Mouse (Mus musculus) forebrain, embryonic 13.5 days (tissue): ENCODE data around the gene Arl6ip1. TPM values are rescaled to one million over a fixed set of nuclear protein-coding genes. Genes with fewer than 3 reads are reported as not detected.

Source experiments
- ATAC-seq: fragments of 200-750 bp; cut with Nextera tagmentation; 2 replicates; pipeline ENCODE4 v1.8.0; 2017
- H3K27ac ChIP-seq: fragments of 300-500 bp; sonication (generic); 2 replicates; pipeline ENCODE4 v1.5.1; 2015; ENCODE audit warnings: inconsistent platforms, mild to moderate bottlenecking, moderate library complexity
- H3K27me3 ChIP-seq: fragments of 300-500 bp; sonication (generic); 2 replicates; pipeline ENCODE4 v1.6.1; 2015; ENCODE audit warnings: mild to moderate bottlenecking, inconsistent platforms
- H3K36me3 ChIP-seq: fragments of 300-500 bp; sonication (generic); 2 replicates; pipeline ENCODE4 v1.6.1; 2015; ENCODE audit warnings: mild to moderate bottlenecking, inconsistent platforms; ENCODE audit not compliant: poor library complexity, severe bottlenecking
- H3K4me1 ChIP-seq: fragments of 300-500 bp; sonication (generic); 2 replicates; pipeline ENCODE4 v1.6.1; 2015; ENCODE audit warnings: inconsistent platforms
- H3K4me2 ChIP-seq: fragments of 300-500 bp; sonication (generic); 2 replicates; pipeline ENCODE4 v1.6.1; 2015; ENCODE audit warnings: inconsistent platforms, mild to moderate bottlenecking, moderate library complexity
- H3K4me3 ChIP-seq: fragments of 300-500 bp; sonication (generic); 2 replicates; pipeline ENCODE4 v1.5.1; 2015; ENCODE audit warnings: mild to moderate bottlenecking, inconsistent platforms
- H3K9ac ChIP-seq: fragments of 300-500 bp; sonication (generic); 2 replicates; pipeline ENCODE4 v1.6.1; 2015; ENCODE audit warnings: mild to moderate bottlenecking, inconsistent platforms
- H3K9me3 ChIP-seq: fragments of 300-500 bp; sonication (generic); replicated peaks from 2 replicates; pipeline ENCODE4 v1.6.1; 2016; ENCODE audit warnings: inconsistent platforms
- WGBS: fragments of 180-500 bp; shearing (Covaris S2); methylation state at CpG from one replicate; pipeline ENCODE4 v1.1.7; 2015; 5-methylcytosine and 5-hydroxymethylcytosine counted together
- polyA plus RNA-seq: library from polyadenylated mRNA; unstranded; fragments of >200 nt; fragmentation: Nextera tagmentation; extraction: Ambion mirVana; gene quantifications from 2 replicates; pipeline ENCODE4 v1.2.1, GENCODE M21; 2015

The Arl6ip1 gene
- polyA plus RNA-seq, 1 experiment from 2014 or later: 753 TPM

DNA sequence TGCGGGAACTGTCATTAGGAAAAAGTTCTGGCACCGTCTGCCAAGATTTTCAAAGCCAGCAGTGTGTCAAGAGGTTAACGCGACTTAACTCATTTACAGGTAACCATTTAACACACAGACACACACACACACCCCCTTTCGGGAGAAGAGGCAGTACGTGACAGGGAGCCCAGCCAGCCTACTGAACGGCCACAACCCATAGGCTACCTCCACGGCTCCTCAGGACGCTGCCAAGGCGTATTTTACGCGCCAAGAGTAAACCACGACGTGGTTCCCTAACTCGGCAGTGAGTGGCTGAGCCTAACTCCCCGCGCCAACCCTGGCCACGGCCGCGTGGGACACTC lies 14.0 kb downstream of the Arl6ip1 start:
- Histone ChIP-seq H3K27ac (peak overlapping the region; percentile 87), H3K4me1 (peaks cover 54% of the 10 kb centered on the region), H3K27me3 (no peaks in the 10 kb centered on the region), H3K9ac (peak overlapping the region; percentile 99), H3K4me2 (peak overlapping the region; percentile 97), H3K36me3 (peaks cover 70% of the 10 kb centered on the region), H3K4me3 (peak overlapping the region; percentile 96), H3K9me3 (no peaks in the 10 kb centered on the region)
- 0% methylated on average over 20 of the region's 20 CpGs for WGBS
- peak; percentile 61; the same call in 1 of the 2 replicates for ATAC-seq

DNA sequence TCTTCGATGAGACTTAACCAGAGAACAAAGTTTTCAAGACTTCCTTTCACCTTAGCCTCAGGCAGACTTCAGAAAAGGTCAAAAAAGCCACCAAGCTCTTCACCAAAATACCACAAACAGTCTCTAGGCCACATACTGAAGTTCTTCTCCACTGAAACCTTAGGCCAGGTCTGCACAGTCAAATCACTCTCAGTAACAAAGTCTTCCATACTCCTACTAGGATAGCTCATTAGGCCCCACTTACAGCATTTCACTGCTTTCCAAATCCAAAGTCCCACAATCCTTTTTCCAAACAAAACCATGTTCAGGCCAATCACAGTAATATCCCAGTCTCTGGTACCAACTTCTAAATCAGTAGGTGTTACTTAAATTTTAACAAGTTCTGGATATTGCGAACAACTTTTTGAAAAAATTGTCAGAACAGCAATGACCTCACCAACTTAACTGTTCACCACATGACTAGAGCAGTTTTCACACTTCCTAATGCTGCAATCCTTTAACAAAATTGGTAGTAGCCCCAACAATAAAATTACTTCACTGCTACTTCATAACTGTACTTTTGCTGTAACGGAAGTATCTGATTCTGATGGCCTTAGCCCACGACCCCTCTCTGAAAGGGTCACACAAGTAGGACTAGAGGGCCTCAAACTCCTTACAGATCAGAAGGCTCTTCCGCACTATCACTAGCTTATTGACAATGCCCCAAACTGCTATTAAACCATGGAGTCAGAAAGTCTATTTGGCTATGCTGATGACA lies 15.7 kb downstream of the Arl6ip1 start:
- Histone ChIP-seq H3K36me3 (peaks cover 70% of the 10 kb centered on the region), H3K27me3 (no peaks in the 10 kb centered on the region), H3K4me2 (peak overlapping the region; percentile 97), H3K4me1 (peaks cover 59% of the 10 kb centered on the region), H3K9me3 (no peaks in the 10 kb centered on the region), H3K27ac (no peak overlapping the region), H3K9ac (peak overlapping the region; percentile 99), H3K4me3 (peak overlapping the region; percentile 96)
- WGBS: 77% methylated on average over 5 of the region's 5 CpGs
- no peak for ATAC-seq

GRCm38 (mm10) chr7:118111128-118111527 lies 18.3 kb downstream of the Arl6ip1 start:
- no peaks in the 10 kb centered on the region for H3K27me3 ChIP-seq
- WGBS: 84% methylated on average over 3 of the region's 3 CpGs
- peak overlapping the region; percentile 7; the same call in 1 of the 2 replicates for H3K4me3 ChIP-seq
- H3K4me1 ChIP-seq: peaks cover 53% of the 10 kb centered on the region
- H3K4me2 ChIP-seq: peak overlapping the region; percentile 97
- no peaks in the 10 kb centered on the region for H3K9me3 ChIP-seq
- H3K27ac ChIP-seq: no peak overlapping the region
- 0 out of 2 replicates have a peak overlapping the region, but pooled peaks have one; percentile 18 for H3K9ac ChIP-seq
- H3K36me3 ChIP-seq: peaks cover 84% of the 10 kb centered on the region
- ATAC-seq: no peak

GRCm38 (mm10) chr7:118107671-118108070 lies 21.8 kb downstream of the Arl6ip1 start:
- H3K27me3 ChIP-seq: no peaks in the 10 kb centered on the region
- no peaks in the 10 kb centered on the region for H3K9me3 ChIP-seq
- no peak overlapping the region for H3K27ac ChIP-seq
- H3K9ac ChIP-seq: no peak overlapping the region
- peaks cover 82% of the 10 kb centered on the region for H3K36me3 ChIP-seq
- no peak overlapping the region for H3K4me3 ChIP-seq
- ATAC-seq: no peak
- no peak overlapping the region for H3K4me2 ChIP-seq
- peaks cover 26% of the 10 kb centered on the region for H3K4me1 ChIP-seq
- 78% methylated on average over 1 of the region's 1 CpGs for WGBS

- no peak for ATAC-seq
- Histone ChIP-seq H3K4me3 (no peak overlapping the region), H3K36me3 (peaks cover 51% of the 10 kb centered on the region), H3K4me2 (no peak overlapping the region), H3K4me1 (no peaks in the 10 kb centered on the region), H3K9me3 (no peaks in the 10 kb centered on the region), H3K27me3 (no peaks in the 10 kb centered on the region), H3K9ac (no peak overlapping the region), H3K27ac (no peak overlapping the region)
- WGBS: 80% methylated on average over 5 of the region's 5 CpGs
Observed at GRCm38 (mm10) chr7:118104458-118105052, 24.9 kb downstream of the Arl6ip1 start.

GRCm38 (mm10) chr7:118103462-118104379 lies 25.7 kb downstream of the Arl6ip1 start:
- Histone ChIP-seq H3K27ac (0 out of 2 replicates have a peak overlapping the region, but pooled peaks have one; percentile 15), H3K4me2 (no peak overlapping the region), H3K9ac (no peak overlapping the region), H3K4me1 (no peaks in the 10 kb centered on the region), H3K27me3 (no peaks in the 10 kb centered on the region), H3K9me3 (no peaks in the 10 kb centered on the region), H3K4me3 (no peak overlapping the region), H3K36me3 (peaks cover 43% of the 10 kb centered on the region)
- 0 out of 2 replicates have a peak, but pooled peaks have one; percentile 16 for ATAC-seq
- 44% methylated on average over 5 of the region's 5 CpGs for WGBS

DNA sequence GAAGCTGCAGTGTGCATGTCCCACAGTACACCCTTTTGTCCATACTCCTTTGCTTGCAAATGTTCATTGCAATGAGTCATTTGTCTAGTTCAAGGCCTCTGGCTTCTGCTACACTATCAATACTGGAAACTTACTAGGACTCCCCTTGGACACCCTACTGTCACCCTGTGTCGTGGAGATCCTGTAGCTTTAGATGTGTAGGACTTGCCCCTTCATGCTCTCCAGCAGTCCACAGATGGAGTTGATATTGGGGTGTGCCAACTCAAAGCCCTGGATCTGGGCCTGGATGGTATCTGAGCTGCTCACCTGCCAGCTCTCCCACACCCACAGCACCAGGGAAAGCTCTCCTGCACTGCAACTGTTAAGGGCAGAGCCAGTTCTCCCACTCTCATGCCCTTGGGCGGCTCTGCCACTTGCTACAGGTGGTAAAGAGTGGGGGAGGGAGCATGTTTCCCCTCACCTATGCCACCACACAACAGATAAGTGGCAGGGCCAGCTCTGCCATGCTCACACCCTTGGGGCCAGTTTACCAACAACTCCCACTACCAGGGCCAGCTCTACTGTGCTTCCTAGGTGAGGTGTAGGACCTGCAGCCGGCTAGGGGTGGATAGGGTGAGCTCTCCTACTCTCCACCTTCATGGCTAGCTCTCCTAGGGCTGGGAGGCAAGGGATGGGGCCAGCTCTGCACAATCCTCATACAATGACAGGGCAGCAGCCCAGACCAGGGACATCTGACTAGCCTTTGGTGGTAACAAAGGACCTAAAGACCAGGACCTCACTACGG lies 26.6 kb downstream of the Arl6ip1 start:
- WGBS: 47% methylated on average over 4 of the region's 4 CpGs
- H3K27ac ChIP-seq: no peak overlapping the region

DNA sequence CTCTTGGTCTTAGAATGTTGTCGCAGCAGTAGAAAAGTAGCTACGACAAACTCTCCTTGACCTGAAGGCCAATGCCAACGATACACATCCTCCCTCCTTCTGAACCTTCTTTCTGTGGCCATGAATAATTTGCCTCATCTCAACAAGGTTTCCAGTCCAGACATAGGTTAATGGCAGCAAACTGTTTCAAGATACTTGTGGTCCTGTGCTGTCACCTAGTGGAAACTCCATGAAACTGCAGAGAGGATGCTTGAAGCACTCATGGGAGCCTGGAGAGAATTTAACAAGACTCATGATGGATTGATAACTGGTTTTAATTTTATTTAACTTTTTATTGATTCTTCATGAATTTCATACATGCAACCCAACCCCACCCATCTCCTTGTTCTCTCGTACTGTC lies 27.2 kb downstream of the Arl6ip1 start:
- H3K4me1 ChIP-seq: no peaks in the 10 kb centered on the region
- H3K4me2 ChIP-seq: no peak overlapping the region
- H3K4me3 ChIP-seq: no peak overlapping the region
- no peaks in the 10 kb centered on the region for H3K27me3 ChIP-seq
- WGBS: 39% methylated on average over 4 of the region's 4 CpGs
- H3K27ac ChIP-seq: no peak overlapping the region
- H3K36me3 ChIP-seq: peaks cover 28% of the 10 kb centered on the region
- no peak overlapping the region for H3K9ac ChIP-seq
- ATAC-seq: peak; percentile 51
- no peaks in the 10 kb centered on the region for H3K9me3 ChIP-seq

More for the DNA sequence above, 26.6 kb downstream of the Arl6ip1 start:
- ATAC-seq: peak; percentile 31
- Histone ChIP-seq H3K4me2 (no peak overlapping the region), H3K9ac (no peak overlapping the region), H3K4me1 (no peaks in the 10 kb centered on the region), H3K36me3 (peaks cover 34% of the 10 kb centered on the region), H3K27me3 (no peaks in the 10 kb centered on the region), H3K4me3 (no peak overlapping the region), H3K9me3 (no peaks in the 10 kb centered on the region)

DNA sequence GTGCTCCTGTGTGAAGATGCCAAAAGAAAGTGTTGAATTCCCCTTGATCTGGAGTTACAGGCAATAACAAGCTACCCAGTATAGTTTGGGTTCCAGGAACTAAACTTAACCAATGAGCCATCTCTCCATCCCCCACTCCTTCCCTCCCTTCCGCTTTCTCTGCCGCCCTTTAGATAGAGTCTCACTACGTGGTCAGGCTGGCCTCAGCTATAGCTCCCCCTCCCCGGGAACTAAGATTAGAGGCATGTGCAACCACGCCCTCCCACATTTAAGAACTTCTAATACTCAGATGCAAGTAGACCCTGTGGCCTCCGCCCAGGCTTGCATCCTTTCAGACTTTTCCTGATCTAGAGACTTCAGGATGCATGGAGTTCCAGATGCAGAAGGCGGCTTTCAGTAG lies 31.8 kb downstream of the Arl6ip1 start:
- WGBS: 73% methylated on average over 7 of the region's 7 CpGs
- Histone ChIP-seq H3K27me3 (no peaks in the 10 kb centered on the region), H3K27ac (no peak overlapping the region), H3K36me3 (no peaks in the 10 kb centered on the region), H3K4me2 (no peak overlapping the region), H3K9me3 (no peaks in the 10 kb centered on the region), H3K4me1 (no peaks in the 10 kb centered on the region), H3K4me3 (no peak overlapping the region), H3K9ac (no peak overlapping the region)
- ATAC-seq: no peak

DNA sequence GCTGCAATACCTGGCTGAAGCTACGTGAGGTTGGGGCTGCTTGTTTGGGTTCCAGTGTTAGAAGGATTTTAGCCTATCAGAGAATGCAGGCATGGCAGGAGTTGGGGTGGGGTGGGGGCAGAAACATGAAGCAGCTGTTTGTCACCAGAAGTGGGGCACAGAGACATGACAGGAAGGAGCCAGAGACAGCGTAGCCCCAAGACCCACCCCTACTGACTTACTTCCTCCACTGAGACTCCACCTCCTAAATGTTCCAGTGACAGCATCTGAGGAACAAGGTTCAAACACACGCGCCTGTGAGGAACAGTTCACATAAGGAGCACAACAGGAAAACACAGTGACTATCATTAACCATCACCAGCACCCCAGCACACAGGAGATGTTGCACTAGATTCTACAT lies 49.5 kb downstream of the Arl6ip1 start:
- WGBS: 94% methylated on average over 4 of the region's 4 CpGs
- Histone ChIP-seq H3K4me2 (no peak overlapping the region), H3K4me3 (no peak overlapping the region), H3K4me1 (no peaks in the 10 kb centered on the region), H3K9me3 (no peaks in the 10 kb centered on the region), H3K36me3 (no peaks in the 10 kb centered on the region), H3K27me3 (no peaks in the 10 kb centered on the region), H3K27ac (no peak overlapping the region), H3K9ac (no peak overlapping the region)
- ATAC-seq: no peak

DNA sequence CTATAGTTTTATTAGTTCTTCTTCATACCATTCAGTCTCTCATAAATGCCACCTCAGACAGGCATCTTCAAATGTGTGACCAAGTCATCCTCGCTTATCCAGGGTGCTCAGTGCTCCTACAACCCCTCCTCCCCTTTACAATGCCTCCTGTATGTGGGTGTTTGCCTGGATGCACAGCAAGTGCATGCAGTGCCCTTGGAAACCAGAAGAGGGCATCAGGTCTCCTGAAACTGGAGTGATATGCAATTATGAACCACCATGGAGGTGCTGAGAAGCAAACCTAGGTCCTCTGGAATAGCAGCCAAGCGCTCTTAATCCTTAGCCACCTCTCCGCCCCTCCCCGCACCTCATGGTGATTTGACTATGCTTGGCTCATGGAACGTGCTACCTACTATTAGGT lies 50.4 kb downstream of the Arl6ip1 start:
- Histone ChIP-seq H3K36me3 (no peaks in the 10 kb centered on the region), H3K4me2 (no peak overlapping the region), H3K27ac (no peak overlapping the region), H3K9ac (no peak overlapping the region), H3K27me3 (no peaks in the 10 kb centered on the region), H3K9me3 (no peaks in the 10 kb centered on the region), H3K4me3 (no peak overlapping the region), H3K4me1 (no peaks in the 10 kb centered on the region)
- no peak for ATAC-seq
- 92% methylated on average over 5 of the region's 5 CpGs for WGBS
